Mouse (Mus musculus) liver, embryonic 14.5 days (tissue): Measurements from ENCODE around the gene Nipsnap1.

Source experiments
- CTCF ChIP-seq: IDR thresholded peaks from 2 replicates; pipeline ENCODE4 v1.5.1; 2016; ENCODE audit warnings: antibody characterized with exemption, low read depth, control low read depth
- EP300 ChIP-seq: IDR thresholded peaks from 2 replicates; pipeline ENCODE4 v1.6.1; 2016; ENCODE audit warnings: antibody characterized with exemption, low read depth

- TF ChIP-seq CTCF (no peak), EP300 (no peak)
Measured at GRCm38 (mm10) chr11:4873755-4874475, at the start of gene Nipsnap1.
